Mouse (Mus musculus) embryonic facial prominence, embryonic 15.5 days (tissue): ENCODE results near the gene Zfp366. TPM values are rescaled to one million over a fixed set of nuclear protein-coding genes. Genes with fewer than 3 reads are reported as not detected.

Source experiments
- ATAC-seq: fragments of 200-750 bp; cut with Nextera tagmentation; 2 replicates; pipeline ENCODE4 v1.8.0; 2017; ENCODE audit warnings: low read depth, moderate TSS enrichment; ENCODE audit not compliant: insufficient number of reproducible peaks, low FRiP score, low TSS enrichment
- H3K27ac ChIP-seq: fragments of 300-500 bp; sonication (generic); replicated peaks from 2 replicates; pipeline ENCODE4 v1.5.1; 2015; ENCODE audit warnings: mild to moderate bottlenecking, inconsistent platforms
- H3K27me3 ChIP-seq: fragments of 300-500 bp; sonication (generic); 2 replicates; pipeline ENCODE4 v1.6.1; 2015; ENCODE audit warnings: inconsistent platforms
- H3K36me3 ChIP-seq: fragments of 300-500 bp; sonication (generic); 2 replicates; pipeline ENCODE4 v1.6.1; 2015; ENCODE audit warnings: mild to moderate bottlenecking, inconsistent platforms
- H3K4me1 ChIP-seq: fragments of 300-500 bp; sonication (generic); 2 replicates; pipeline ENCODE4 v1.6.1; 2015; ENCODE audit warnings: inconsistent platforms
- H3K4me2 ChIP-seq: fragments of 300-500 bp; sonication (generic); replicated peaks from 2 replicates; pipeline ENCODE4 v1.6.1; 2015; ENCODE audit warnings: mild to moderate bottlenecking, inconsistent platforms
- H3K4me3 ChIP-seq: fragments of 300-500 bp; sonication (generic); replicated peaks from 2 replicates; pipeline ENCODE4 v1.5.1; 2015; ENCODE audit warnings: mild to moderate bottlenecking, inconsistent platforms
- H3K9ac ChIP-seq: fragments of 300-500 bp; sonication (generic); 2 replicates; pipeline ENCODE4 v1.6.1; 2015; ENCODE audit warnings: inconsistent platforms
- H3K9me3 ChIP-seq: fragments of 300-500 bp; sonication (generic); replicated peaks from 2 replicates; pipeline ENCODE4 v1.6.1; 2016; ENCODE audit warnings: inconsistent platforms
- WGBS: fragments of 180-500 bp; shearing (Covaris S2); methylation state at CpG from one replicate; pipeline ENCODE4 v1.1.7; 2015; 5-methylcytosine and 5-hydroxymethylcytosine counted together
- polyA plus RNA-seq: library from polyadenylated mRNA; unstranded; fragments of >200 nt; fragmentation: Nextera tagmentation; extraction: Ambion mirVana; gene quantifications from 2 replicates; pipeline ENCODE4 v1.2.1, GENCODE M21; 2015

Gene Zfp366
- 0.68 and 0.81 TPM in 2 replicates for polyA plus RNA-seq

GRCm38 (mm10) chr13:99184155-99184886 lies at the start of gene Zfp366:
TSS of gene Zfp366 (plus strand) at chr13:99184823.
- H3K27ac ChIP-seq = no peak within 1 kb of the TSS
- H3K4me2 ChIP-seq = no peak within 1 kb of the TSS
- ATAC-seq = no peak
- H3K27me3 ChIP-seq = no peaks in the 10 kb centered on the region
- no peak within 1 kb of the TSS for H3K4me3 ChIP-seq
- no peaks in the 10 kb centered on the region for H3K4me1 ChIP-seq
- 56% methylated on average over 11 of the region's 11 CpGs for WGBS
- no peak within 1 kb of the TSS for H3K9ac ChIP-seq
- H3K36me3 ChIP-seq = no peaks in the 10 kb centered on the region
- no peaks in the 10 kb centered on the region for H3K9me3 ChIP-seq

GRCm38 (mm10) chr13:99138351-99139255 lies 46.0 kb upstream of the Zfp366 start:
- no peak overlapping the region; the same call in 1 of the 2 replicates for H3K27ac ChIP-seq
- H3K27me3 ChIP-seq = no peaks in the 10 kb centered on the region
- no peak overlapping the region for H3K9ac ChIP-seq
- 70% methylated on average over 12 of the region's 12 CpGs for WGBS
- no peaks in the 10 kb centered on the region for H3K9me3 ChIP-seq
- no peak for ATAC-seq
- H3K4me3 ChIP-seq = no peak overlapping the region
- no peaks in the 10 kb centered on the region for H3K36me3 ChIP-seq
- no peak overlapping the region for H3K4me2 ChIP-seq
- peaks cover 2% of the 10 kb centered on the region for H3K4me1 ChIP-seq

- Histone ChIP-seq H3K4me3 (no peak overlapping the region), H3K9me3 (no peaks in the 10 kb centered on the region), H3K27me3 (no peaks in the 10 kb centered on the region), H3K4me1 (peaks cover 9% of the 10 kb centered on the region), H3K9ac (no peak overlapping the region), H3K36me3 (no peaks in the 10 kb centered on the region), H3K27ac (no peak overlapping the region), H3K4me2 (no peak overlapping the region)
- ATAC-seq = no peak
- WGBS = 75% methylated on average over 13 of the region's 13 CpGs
Measured at GRCm38 (mm10) chr13:99146355-99146871, 38.2 kb upstream of the Zfp366 start.

GRCm38 (mm10) chr13:99147645-99148111 lies 36.9 kb upstream of the Zfp366 start:
- H3K36me3 ChIP-seq = no peaks in the 10 kb centered on the region
- H3K9me3 ChIP-seq = no peaks in the 10 kb centered on the region
- no peak for ATAC-seq
- WGBS = 62% methylated on average over 6 of the region's 6 CpGs
- no peak overlapping the region for H3K4me3 ChIP-seq
- H3K9ac ChIP-seq = no peak overlapping the region
- no peak overlapping the region for H3K4me2 ChIP-seq
- H3K27me3 ChIP-seq = no peaks in the 10 kb centered on the region; the same call in 1 of the 2 replicates
- peaks cover 15% of the 10 kb centered on the region for H3K4me1 ChIP-seq
- H3K27ac ChIP-seq = no peak overlapping the region

GRCm38 (mm10) chr13:99149551-99150305 lies 34.9 kb upstream of the Zfp366 start:
- H3K4me3 ChIP-seq = no peak overlapping the region
- no peak overlapping the region for H3K9ac ChIP-seq
- no peaks in the 10 kb centered on the region for H3K36me3 ChIP-seq
- peaks cover 16% of the 10 kb centered on the region for H3K4me1 ChIP-seq
- ATAC-seq = no peak
- H3K4me2 ChIP-seq = no peak overlapping the region
- 65% methylated on average over 14 of the region's 14 CpGs for WGBS
- H3K27ac ChIP-seq = no peak overlapping the region
- H3K9me3 ChIP-seq = no peaks in the 10 kb centered on the region
- no peaks in the 10 kb centered on the region; the same call in 1 of the 2 replicates for H3K27me3 ChIP-seq

- WGBS = 77% methylated on average over 6 of the region's 6 CpGs
- Histone ChIP-seq H3K27ac (no peak overlapping the region), H3K9me3 (no peaks in the 10 kb centered on the region), H3K4me2 (no peak overlapping the region), H3K36me3 (no peaks in the 10 kb centered on the region), H3K9ac (no peak overlapping the region), H3K4me1 (peaks cover 16% of the 10 kb centered on the region), H3K4me3 (no peak overlapping the region), H3K27me3 (no peaks in the 10 kb centered on the region; the same call in 1 of the 2 replicates)
- no peak for ATAC-seq
Measured at GRCm38 (mm10) chr13:99150626-99151025, 34.0 kb upstream of the Zfp366 start.

GRCm38 (mm10) chr13:99151121-99151520 lies 33.5 kb upstream of the Zfp366 start:
- 39% methylated on average over 8 of the region's 8 CpGs for WGBS
- no peak for ATAC-seq

GRCm38 (mm10) chr13:99152305-99152930 lies 32.2 kb upstream of the Zfp366 start:
- Histone ChIP-seq H3K4me2 (0 out of 2 replicates have a peak overlapping the region, but pooled peaks have one; percentile 17), H3K27ac (no peak overlapping the region), H3K27me3 (no peaks in the 10 kb centered on the region; the same call in 1 of the 2 replicates), H3K4me3 (no peak overlapping the region), H3K9me3 (no peaks in the 10 kb centered on the region), H3K36me3 (no peaks in the 10 kb centered on the region), H3K4me1 (peaks cover 16% of the 10 kb centered on the region), H3K9ac (no peak overlapping the region)
- no peak; the same call in 1 of the 2 replicates for ATAC-seq
- 19% methylated on average over 18 of the region's 18 CpGs for WGBS

More at GRCm38 (mm10) chr13:99151121-99151520, 33.5 kb upstream of the Zfp366 start:
- no peaks in the 10 kb centered on the region for H3K9me3 ChIP-seq
- no peaks in the 10 kb centered on the region for H3K36me3 ChIP-seq
- no peaks in the 10 kb centered on the region; the same call in 1 of the 2 replicates for H3K27me3 ChIP-seq
- H3K9ac ChIP-seq = no peak overlapping the region
- no peak overlapping the region for H3K4me2 ChIP-seq
- peaks cover 16% of the 10 kb centered on the region for H3K4me1 ChIP-seq
- H3K27ac ChIP-seq = no peak overlapping the region
- H3K4me3 ChIP-seq = no peak overlapping the region

GRCm38 (mm10) chr13:99157709-99158108 lies 26.9 kb upstream of the Zfp366 start:
- Histone ChIP-seq H3K9ac (no peak overlapping the region), H3K27ac (no peak overlapping the region), H3K9me3 (no peaks in the 10 kb centered on the region), H3K4me1 (peaks cover 1% of the 10 kb centered on the region), H3K4me2 (no peak overlapping the region), H3K27me3 (no peaks in the 10 kb centered on the region), H3K4me3 (no peak overlapping the region), H3K36me3 (no peaks in the 10 kb centered on the region)
- ATAC-seq = no peak
- WGBS = 69% methylated on average over 2 of the region's 2 CpGs

GRCm38 (mm10) chr13:99158773-99159172 lies 25.9 kb upstream of the Zfp366 start:
- H3K36me3 ChIP-seq = no peaks in the 10 kb centered on the region
- H3K9me3 ChIP-seq = no peaks in the 10 kb centered on the region
- WGBS = 76% methylated on average over 3 of the region's 3 CpGs
- H3K27ac ChIP-seq = no peak overlapping the region
- H3K4me3 ChIP-seq = no peak overlapping the region
- H3K4me2 ChIP-seq = no peak overlapping the region
- H3K9ac ChIP-seq = no peak overlapping the region
- H3K27me3 ChIP-seq = no peaks in the 10 kb centered on the region
- H3K4me1 ChIP-seq = peaks cover 9% of the 10 kb centered on the region; the same call in 1 of the 2 replicates
- ATAC-seq = no peak
